Mouse (Mus musculus) olfactory bulb, adult 2 months (tissue): ENCODE measurements around the gene Slc17a7. TPM values are rescaled to one million over a fixed set of nuclear protein-coding genes. Genes with fewer than 3 reads are reported as not detected.

Experiments
- H3K27ac ChIP-seq: fragments of 200-500 bp; 2 replicates; pipeline ENCODE4 v1.5.1; 2012; ENCODE audit warnings: low read depth, low read length; ENCODE audit not compliant: insufficient read depth
- H3K4me1 ChIP-seq: fragments of 200-500 bp; 2 replicates; pipeline ENCODE4 v1.6.1; 2012; ENCODE audit warnings: low read length; ENCODE audit not compliant: control insufficient read depth, insufficient read depth
- H3K4me3 ChIP-seq: fragments of 200-500 bp; 2 replicates; pipeline ENCODE4 v1.5.1; 2012; ENCODE audit warnings: mild to moderate bottlenecking, low read depth, low read length, moderate library complexity; ENCODE audit not compliant: insufficient read depth
- CTCF ChIP-seq: fragments of 200-500 bp; IDR thresholded peaks from 2 replicates; pipeline ENCODE4 v1.5.1; 2012; ENCODE audit warnings: low read depth, mild to moderate bottlenecking, low read length, moderate library complexity; ENCODE audit not compliant: insufficient read depth
- POLR2A ChIP-seq: fragments of 200-500 bp; IDR thresholded peaks from 2 replicates; pipeline ENCODE4 v1.6.1; 2012; ENCODE audit warnings: mild to moderate bottlenecking, low read depth, low read length, moderate library complexity; ENCODE audit not compliant: insufficient read depth
- WGBS: fragments of 180-500 bp; shearing (Covaris S2); methylation state at CpG from one replicate; pipeline ENCODE4 v1.1.7; 2018; 5-methylcytosine and 5-hydroxymethylcytosine counted together
- polyA plus RNA-seq: library from polyadenylated mRNA; stranded (reverse); fragments of >200 nt; gene quantifications from 2 replicates; pipeline ENCODE4 v1.2.4, GENCODE M21; 2012; ENCODE audit warnings: low replicate concordance; ENCODE audit not compliant: missing spikeins, insufficient read depth, insufficient read length

The Slc17a7 gene
- polyA plus RNA-seq, 1 experiment, result not detected

GRCm38 (mm10) chr7:45178550-45178949 lies 14.8 kb downstream of the Slc17a7 start:
- Histone ChIP-seq H3K4me1 (peaks cover 22% of the 10 kb centered on the region), H3K27ac (no peak overlapping the region), H3K4me3 (no peak overlapping the region)
- TF ChIP-seq CTCF, result no peak
- TF ChIP-seq POLR2A, result no peak
- WGBS, result 27% methylated on average over 7 of the region's 7 CpGs

- Histone ChIP-seq H3K27ac (no peak within 1 kb of the TSS), H3K4me1 (peaks cover 22% of the 10 kb centered on the region), H3K4me3 (no peak within 1 kb of the TSS)
- 29% methylated on average over 7 of the region's 7 CpGs for WGBS
- no peak for TF ChIP-seq CTCF
Measured at GRCm38 (mm10) chr7:45179469-45179868, 15.7 kb downstream of the Slc17a7 start, which contains the start of gene Gfy. Gfy (minus strand) TSS chr7:45179569.

DNA sequence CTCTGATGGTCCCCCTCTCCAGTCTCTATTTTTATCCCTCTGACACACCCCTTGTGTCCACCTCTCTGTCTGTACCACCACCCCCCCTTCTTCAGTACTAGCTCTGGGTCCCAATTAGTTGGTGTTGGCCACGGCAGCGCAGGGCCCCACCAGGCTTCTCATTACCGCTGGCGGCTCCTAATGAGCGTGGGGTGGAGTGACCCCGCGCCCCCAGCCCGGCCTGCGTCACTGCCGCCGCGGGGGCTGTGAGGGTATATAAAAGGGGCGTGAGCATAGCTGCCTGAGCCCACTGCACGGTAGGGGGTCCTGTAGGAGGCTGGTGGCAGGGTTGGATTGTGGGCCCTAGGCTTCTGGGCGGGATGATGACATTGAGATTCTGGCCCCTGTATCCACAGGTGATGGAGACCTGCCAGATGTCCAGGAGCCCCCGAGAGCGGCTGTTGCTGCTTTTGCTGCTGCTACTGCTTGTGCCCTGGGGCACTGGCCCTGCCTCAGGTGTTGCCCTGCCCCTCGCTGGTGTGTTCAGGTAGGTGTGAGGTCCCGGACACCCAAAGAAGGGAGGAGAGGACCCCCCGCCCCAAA lies 17.2 kb downstream of the Slc17a7 start, which contains the start of gene Pth2:
Gene Pth2 (plus strand): TSS at position 100 of the 582 bp plus-strand sequence.
- no peak within 1 kb of the TSS for H3K27ac ChIP-seq
- TF ChIP-seq POLR2A, result no peak
- TF ChIP-seq CTCF, result no peak
- H3K4me1 ChIP-seq, result peaks cover 22% of the 10 kb centered on the region
- WGBS, result 17% methylated on average over 20 of the region's 20 CpGs
- 0 out of 2 replicates have a peak within 1 kb of the TSS, but pooled peaks have one; percentile 4 for H3K4me3 ChIP-seq

GRCm38 (mm10) chr7:45181540-45181939 lies 17.8 kb downstream of the Slc17a7 start:
- H3K27ac ChIP-seq, result no peak overlapping the region
- WGBS, result 3% methylated on average over 35 of the region's 35 CpGs
- H3K4me1 ChIP-seq, result peaks cover 16% of the 10 kb centered on the region
- H3K4me3 ChIP-seq, result 0 out of 2 replicates have a peak overlapping the region, but pooled peaks have one; percentile 4
- TF ChIP-seq CTCF (no peak), POLR2A (no peak)

GRCm38 (mm10) chr7:45182199-45182601 lies 18.5 kb downstream of the Slc17a7 start:
- WGBS, result under 1% methylated on average over 34 of the region's 34 CpGs
- Histone ChIP-seq H3K4me3 (peak overlapping the region; percentile 34), H3K27ac (no peak overlapping the region), H3K4me1 (peaks cover 16% of the 10 kb centered on the region)
- TF ChIP-seq CTCF (no peak), POLR2A (no peak)

- no peak for TF ChIP-seq CTCF
- no peak for TF ChIP-seq POLR2A
- Histone ChIP-seq H3K27ac (no peak overlapping the region), H3K4me1 (peaks cover 16% of the 10 kb centered on the region), H3K4me3 (peak overlapping the region; percentile 28; the same call in 1 of the 2 replicates)
- 14% methylated on average over 11 of the region's 11 CpGs for WGBS
Measured at GRCm38 (mm10) chr7:45182606-45183005, 18.9 kb downstream of the Slc17a7 start.

DNA sequence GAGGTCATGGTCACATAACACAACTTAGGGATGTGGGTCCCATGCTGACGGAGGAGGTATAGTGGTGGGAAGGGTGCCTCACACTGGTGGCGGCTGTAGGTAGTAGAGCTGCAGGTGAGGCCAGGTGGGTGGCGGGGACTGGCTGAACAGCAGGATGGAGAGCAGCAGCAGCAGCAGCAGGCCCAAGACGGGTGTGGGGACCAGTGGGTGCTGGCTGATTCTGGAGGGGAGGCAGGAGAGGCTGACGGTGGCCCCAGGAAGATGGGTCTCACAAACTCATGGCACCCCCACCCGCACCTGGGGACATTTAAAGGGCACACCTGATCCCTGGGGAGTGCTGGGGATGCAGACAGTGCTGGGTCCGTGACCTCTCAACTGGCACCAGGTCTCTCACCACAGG lies 19.9 kb downstream of the Slc17a7 start:
- 78% methylated on average over 7 of the region's 7 CpGs for WGBS
- TF ChIP-seq POLR2A, result no peak
- no peak for TF ChIP-seq CTCF
- H3K4me1 ChIP-seq, result peaks cover 16% of the 10 kb centered on the region
- no peak overlapping the region for H3K27ac ChIP-seq
- H3K4me3 ChIP-seq, result no peak overlapping the region

DNA sequence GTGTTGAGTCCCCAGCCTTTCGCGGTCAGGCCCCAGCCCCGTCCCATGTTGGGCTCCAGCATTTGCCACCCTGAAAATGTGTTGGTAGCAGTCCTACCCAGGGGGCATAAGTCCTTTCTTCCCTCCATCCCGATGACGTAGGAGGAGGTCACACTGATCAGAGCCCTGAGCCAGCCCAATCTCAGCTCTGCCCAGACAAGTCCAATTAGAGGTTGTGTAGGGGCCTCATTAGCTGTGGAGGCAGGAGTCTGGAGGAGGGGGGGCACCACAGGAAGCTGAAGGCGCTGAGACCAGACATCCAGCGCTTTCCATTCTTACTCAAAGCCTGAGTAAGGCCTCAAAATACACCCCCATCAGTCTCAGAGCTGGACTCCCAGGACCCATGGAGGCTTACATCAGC lies 22.2 kb downstream of the Slc17a7 start:
- WGBS, result 67% methylated on average over 7 of the region's 7 CpGs
- H3K4me1 ChIP-seq, result peaks cover 21% of the 10 kb centered on the region
- H3K27ac ChIP-seq, result no peak overlapping the region
- no peak for TF ChIP-seq POLR2A
- TF ChIP-seq CTCF, result no peak
- no peak overlapping the region for H3K4me3 ChIP-seq

GRCm38 (mm10) chr7:45189600-45189999 lies 25.9 kb downstream of the Slc17a7 start:
- 0 out of 2 replicates have a peak, but pooled peaks cover 6% of the 10 kb centered on the region for H3K4me1 ChIP-seq
- WGBS, result 50% methylated on average over 16 of the region's 16 CpGs
- no peak overlapping the region for H3K27ac ChIP-seq
- no peak overlapping the region for H3K4me3 ChIP-seq
- TF ChIP-seq CTCF (no peak), POLR2A (no peak)
